Mouse (Mus musculus): Measurements from ENCODE around the gene Gramd1c. TPM values are rescaled to one million over a fixed set of nuclear protein-coding genes. Genes with fewer than 3 reads are reported as not detected.

Gramd1c gene
- polyA plus RNA-seq, 1 experiment from 2014 or later = 3.1 TPM

DNA sequence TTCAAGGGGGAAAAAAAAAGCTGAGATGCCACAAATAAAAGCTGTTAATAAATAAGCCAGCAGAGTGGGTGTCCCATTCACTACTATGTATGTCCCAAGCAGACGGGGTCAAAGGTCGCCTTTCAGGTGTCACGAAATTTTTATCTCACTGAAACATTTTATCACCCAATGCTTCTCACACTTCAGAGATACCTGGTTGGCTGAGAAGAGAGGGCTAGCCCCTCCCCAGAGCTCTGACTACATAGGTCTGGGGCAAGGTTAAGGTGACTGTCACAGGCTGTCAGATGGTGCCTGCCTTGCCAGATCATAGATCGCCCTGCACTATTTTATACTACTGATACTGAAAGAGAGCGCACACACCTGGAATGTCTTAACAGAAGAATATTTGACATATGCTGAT lies 29.8 kb downstream of the Gramd1c start:
- no peaks in the 10 kb centered on the region for H3K36me3 ChIP-seq (ENCODE audit: control insufficient read depth, insufficient read depth, low read length)
- ATAC-seq = no peak
- 86% methylated on average over 5 of the region's 5 CpGs for WGBS

DNA sequence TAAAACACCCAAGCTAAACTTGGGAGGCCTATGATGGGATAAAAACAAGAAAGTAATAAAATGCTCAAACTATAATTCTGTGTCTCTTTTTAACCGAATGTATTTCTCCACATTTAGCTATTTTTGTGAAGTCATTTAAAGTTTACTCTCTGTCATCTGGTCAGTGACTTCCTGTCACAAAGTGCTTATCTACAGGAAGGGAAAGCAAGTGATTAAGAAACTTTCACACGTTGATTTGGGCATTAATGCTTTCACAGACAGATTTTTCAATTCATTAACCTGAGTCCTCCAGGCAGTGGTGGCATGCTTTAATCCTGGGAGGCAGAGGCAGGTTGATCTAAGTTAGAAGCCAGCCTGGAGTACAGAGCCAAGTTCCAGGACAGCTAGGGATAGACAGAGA lies 33.9 kb downstream of the Gramd1c start:
- H3K4me2 ChIP-seq (ENCODE audit: low read length) = no peak overlapping the region
- WGBS = 70% methylated on average over 2 of the region's 2 CpGs
- H3K4me3 ChIP-seq (ENCODE audit: low read length) = no peak overlapping the region
- H3K27ac ChIP-seq (ENCODE audit: low read depth, low read length) = no peak overlapping the region
- H3K27me3 ChIP-seq (replicated peaks; ENCODE audit: control insufficient read depth, insufficient read depth, low read length) = no peaks in the 10 kb centered on the region
- H3K9ac ChIP-seq (ENCODE audit: low read depth, low read length) = no peak overlapping the region
- no peak for ATAC-seq
- H3K36me3 ChIP-seq (ENCODE audit: control insufficient read depth, insufficient read depth, low read length) = no peaks in the 10 kb centered on the region
- no peaks in the 10 kb centered on the region for H3K4me1 ChIP-seq (ENCODE audit: control insufficient read depth, insufficient read depth, low read depth, low read length)
- H3K9me3 ChIP-seq (ENCODE audit: control insufficient read depth, low read length) = no peaks in the 10 kb centered on the region

More for the DNA sequence above, 29.8 kb downstream of the Gramd1c start:
- Histone ChIP-seq H3K4me1 (ENCODE audit: control insufficient read depth, insufficient read depth, low read depth, low read length) (no peaks in the 10 kb centered on the region), H3K9ac (ENCODE audit: low read depth, low read length) (no peak overlapping the region), H3K9me3 (ENCODE audit: control insufficient read depth, low read length) (no peaks in the 10 kb centered on the region), H3K4me3 (ENCODE audit: low read length) (no peak overlapping the region), H3K27ac (ENCODE audit: low read depth, low read length) (no peak overlapping the region), H3K27me3 (replicated peaks; ENCODE audit: control insufficient read depth, insufficient read depth, low read length) (no peaks in the 10 kb centered on the region), H3K4me2 (ENCODE audit: low read length) (no peak overlapping the region)

DNA sequence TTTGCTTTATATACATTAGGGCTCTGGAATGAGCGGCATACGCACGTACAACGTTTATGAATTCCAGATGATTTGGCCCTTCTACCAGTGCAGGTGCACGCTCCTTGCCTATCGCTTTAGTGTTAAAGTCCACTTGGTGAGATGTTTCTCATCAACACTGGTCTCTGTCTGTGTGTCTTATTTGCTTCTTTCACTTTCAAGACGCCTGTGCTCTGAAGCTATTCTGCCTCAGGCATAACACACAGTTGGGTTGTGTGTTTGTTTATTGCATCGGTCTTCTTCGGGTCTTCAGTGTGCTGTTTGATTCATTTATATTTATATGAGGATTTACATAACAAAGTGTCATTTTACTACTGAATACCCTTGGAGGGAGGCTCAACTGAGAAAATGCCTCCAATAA lies 36.3 kb downstream of the Gramd1c start:
- Histone ChIP-seq H3K36me3 (ENCODE audit: control insufficient read depth, insufficient read depth, low read length) (no peaks in the 10 kb centered on the region), H3K27me3 (replicated peaks; ENCODE audit: control insufficient read depth, insufficient read depth, low read length) (no peaks in the 10 kb centered on the region), H3K9ac (ENCODE audit: low read depth, low read length) (no peak overlapping the region), H3K27ac (ENCODE audit: low read depth, low read length) (no peak overlapping the region), H3K4me2 (ENCODE audit: low read length) (no peak overlapping the region), H3K4me3 (ENCODE audit: low read length) (no peak overlapping the region), H3K4me1 (ENCODE audit: control insufficient read depth, insufficient read depth, low read depth, low read length) (no peaks in the 10 kb centered on the region), H3K9me3 (ENCODE audit: control insufficient read depth, low read length) (no peaks in the 10 kb centered on the region)
- 90% methylated on average over 9 of the region's 9 CpGs for WGBS
- ATAC-seq = no peak

DNA sequence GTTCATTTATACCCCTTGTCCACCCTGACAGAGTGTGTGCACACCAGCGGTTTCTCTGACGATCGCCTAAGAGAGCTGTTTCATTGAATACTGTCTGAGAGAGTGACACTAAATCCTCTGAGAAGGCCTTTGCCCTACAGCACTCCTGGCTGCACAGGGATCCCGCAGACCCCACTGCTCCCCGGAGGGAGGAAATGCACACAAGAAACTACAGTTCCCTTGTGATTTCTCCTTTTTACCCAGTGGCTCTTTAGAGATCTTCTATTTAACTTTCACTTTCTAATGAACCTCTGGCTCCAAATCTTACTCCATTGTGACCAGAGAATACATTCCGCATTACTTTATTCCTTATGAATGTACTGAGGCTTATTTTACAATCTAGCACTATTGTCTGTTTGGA lies 36.9 kb downstream of the Gramd1c start:
- no peak overlapping the region for H3K4me3 ChIP-seq (ENCODE audit: low read length)
- no peak for ATAC-seq
- H3K27ac ChIP-seq (ENCODE audit: low read depth, low read length) = no peak overlapping the region
- H3K9ac ChIP-seq (ENCODE audit: low read depth, low read length) = no peak overlapping the region
- 74% methylated on average over 6 of the region's 6 CpGs for WGBS
- no peak overlapping the region for H3K4me2 ChIP-seq (ENCODE audit: low read length)
- H3K9me3 ChIP-seq (ENCODE audit: control insufficient read depth, low read length) = no peaks in the 10 kb centered on the region
- no peaks in the 10 kb centered on the region for H3K4me1 ChIP-seq (ENCODE audit: control insufficient read depth, insufficient read depth, low read depth, low read length)
- H3K36me3 ChIP-seq (ENCODE audit: control insufficient read depth, insufficient read depth, low read length) = no peaks in the 10 kb centered on the region
- H3K27me3 ChIP-seq (replicated peaks; ENCODE audit: control insufficient read depth, insufficient read depth, low read length) = no peaks in the 10 kb centered on the region

DNA sequence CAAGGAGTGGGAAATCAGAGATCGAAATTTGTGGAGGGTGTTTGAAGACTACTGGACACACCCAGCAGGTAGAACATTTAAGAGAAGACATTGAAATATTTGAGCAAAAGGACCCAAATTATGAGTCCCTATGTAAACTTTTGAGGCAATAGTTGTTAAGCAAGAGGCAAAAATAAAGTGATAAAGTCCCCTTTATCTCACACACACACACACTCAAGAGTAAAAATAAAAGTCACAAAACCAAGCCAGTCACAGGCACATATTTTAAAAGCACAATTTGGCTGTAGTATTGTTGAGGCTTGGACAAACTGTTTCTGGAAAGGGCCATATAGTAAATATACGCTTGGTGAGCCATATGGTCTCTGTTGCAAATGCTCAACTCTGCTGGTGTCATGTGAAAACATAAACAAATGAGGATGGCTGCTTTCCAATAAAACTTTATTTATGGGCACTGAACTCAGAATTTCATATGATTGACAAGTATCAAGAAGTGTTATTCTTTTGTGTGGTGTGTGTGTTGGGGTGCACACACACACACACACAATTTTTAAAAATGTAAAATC lies 44.1 kb downstream of the Gramd1c start:
- no peak overlapping the region for H3K9ac ChIP-seq (ENCODE audit: low read depth, low read length)
- H3K9me3 ChIP-seq (ENCODE audit: control insufficient read depth, low read length) = no peaks in the 10 kb centered on the region
- no peak overlapping the region for H3K4me3 ChIP-seq (ENCODE audit: low read length)
- H3K36me3 ChIP-seq (ENCODE audit: control insufficient read depth, insufficient read depth, low read length) = no peaks in the 10 kb centered on the region
- H3K4me2 ChIP-seq (ENCODE audit: low read length) = no peak overlapping the region
- H3K27ac ChIP-seq (ENCODE audit: low read depth, low read length) = no peak overlapping the region
- no peak for ATAC-seq
- no peaks in the 10 kb centered on the region for H3K4me1 ChIP-seq (ENCODE audit: control insufficient read depth, insufficient read depth, low read depth, low read length)
- WGBS = 79% methylated on average over 2 of the region's 2 CpGs
- H3K27me3 ChIP-seq (replicated peaks; ENCODE audit: control insufficient read depth, insufficient read depth, low read length) = no peaks in the 10 kb centered on the region

DNA sequence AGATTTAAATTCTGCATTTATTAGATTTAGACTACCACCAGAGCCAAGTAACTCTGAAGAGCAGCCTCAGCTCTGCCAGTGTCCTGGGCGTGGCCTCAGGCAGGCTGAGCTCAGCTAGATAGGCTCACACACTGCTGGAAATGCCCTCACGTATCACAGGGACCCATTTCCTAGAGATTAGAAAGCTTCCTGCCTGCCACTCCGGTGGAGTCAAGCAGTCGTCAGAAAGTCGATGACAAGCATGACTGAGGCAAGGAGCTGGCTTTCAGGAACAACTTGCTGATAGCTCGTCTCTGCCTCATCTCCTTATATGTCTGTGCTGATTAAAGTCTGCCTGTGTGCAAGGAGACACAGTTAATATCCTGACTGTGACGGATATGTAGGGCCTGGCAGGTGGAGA lies 44.8 kb downstream of the Gramd1c start:
- Histone ChIP-seq H3K9ac (ENCODE audit: low read depth, low read length) (no peak overlapping the region), H3K36me3 (ENCODE audit: control insufficient read depth, insufficient read depth, low read length) (no peaks in the 10 kb centered on the region), H3K4me3 (ENCODE audit: low read length) (no peak overlapping the region), H3K9me3 (ENCODE audit: control insufficient read depth, low read length) (no peaks in the 10 kb centered on the region), H3K27ac (ENCODE audit: low read depth, low read length) (no peak overlapping the region), H3K4me2 (ENCODE audit: low read length) (no peak overlapping the region), H3K27me3 (replicated peaks; ENCODE audit: control insufficient read depth, insufficient read depth, low read length) (no peaks in the 10 kb centered on the region), H3K4me1 (ENCODE audit: control insufficient read depth, insufficient read depth, low read depth, low read length) (no peaks in the 10 kb centered on the region)
- ATAC-seq = no peak
- 56% methylated on average over 7 of the region's 7 CpGs for WGBS

DNA sequence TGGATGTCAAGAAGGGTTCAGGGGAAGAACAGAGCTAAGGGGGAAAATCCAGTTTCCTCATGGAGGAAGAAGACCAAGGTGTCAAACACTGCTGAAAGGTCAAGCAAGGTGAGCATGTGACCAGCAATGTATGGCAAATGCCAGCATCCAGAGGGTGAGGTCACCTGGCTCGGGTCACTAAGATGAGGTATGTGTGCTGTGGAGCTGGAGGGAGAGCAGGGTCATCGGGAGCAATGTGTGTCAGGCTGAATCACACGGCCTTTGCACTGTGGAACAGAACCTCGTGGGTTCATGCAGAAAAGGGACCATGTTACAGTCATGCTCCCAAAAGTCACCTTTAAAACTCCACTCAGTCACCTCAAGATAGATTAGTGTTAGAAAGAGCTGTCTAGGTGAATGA lies 45.4 kb downstream of the Gramd1c start:
- 87% methylated on average over 4 of the region's 4 CpGs for WGBS

DNA sequence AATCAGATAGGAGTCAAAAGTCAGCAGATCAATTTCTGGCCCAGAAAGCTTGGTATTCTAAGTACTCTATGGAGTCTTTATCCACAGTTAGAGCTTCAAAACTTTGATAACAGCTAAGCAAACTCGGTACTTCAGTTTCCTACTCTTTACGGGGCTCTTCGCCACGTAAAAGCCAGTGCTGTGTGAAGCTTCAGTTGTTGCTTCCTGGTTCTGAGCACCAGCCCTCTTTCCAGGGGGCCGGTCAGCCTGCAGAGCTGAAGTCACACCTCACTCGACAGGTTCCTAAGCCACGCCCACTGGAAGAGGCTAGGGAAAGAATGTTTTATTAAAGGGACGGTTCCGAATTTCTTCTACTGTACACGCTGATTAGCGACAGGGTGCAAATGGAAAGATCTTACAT lies 47.0 kb downstream of the Gramd1c start:
- no peaks in the 10 kb centered on the region for H3K9me3 ChIP-seq (ENCODE audit: control insufficient read depth, low read length)
- H3K36me3 ChIP-seq (ENCODE audit: control insufficient read depth, insufficient read depth, low read length) = no peaks in the 10 kb centered on the region
- H3K4me2 ChIP-seq (ENCODE audit: low read length) = peak overlapping the region; percentile 33
- H3K4me3 ChIP-seq (ENCODE audit: low read length) = no peak overlapping the region
- no peaks in the 10 kb centered on the region for H3K27me3 ChIP-seq (replicated peaks; ENCODE audit: control insufficient read depth, insufficient read depth, low read length)
- WGBS = 24% methylated on average over 11 of the region's 11 CpGs
- H3K9ac ChIP-seq (ENCODE audit: low read depth, low read length) = no peak overlapping the region
- H3K27ac ChIP-seq (ENCODE audit: low read depth, low read length) = no peak overlapping the region
- ATAC-seq = no peak
- H3K4me1 ChIP-seq (ENCODE audit: control insufficient read depth, insufficient read depth, low read depth, low read length) = no peaks in the 10 kb centered on the region

More for the DNA sequence above, 45.4 kb downstream of the Gramd1c start:
- H3K4me3 ChIP-seq (ENCODE audit: low read length) = no peak overlapping the region
- ATAC-seq = no peak
- no peaks in the 10 kb centered on the region for H3K4me1 ChIP-seq (ENCODE audit: control insufficient read depth, insufficient read depth, low read depth, low read length)
- no peaks in the 10 kb centered on the region for H3K27me3 ChIP-seq (replicated peaks; ENCODE audit: control insufficient read depth, insufficient read depth, low read length)
- no peak overlapping the region for H3K4me2 ChIP-seq (ENCODE audit: low read length)
- H3K9me3 ChIP-seq (ENCODE audit: control insufficient read depth, low read length) = no peaks in the 10 kb centered on the region
- H3K27ac ChIP-seq (ENCODE audit: low read depth, low read length) = no peak overlapping the region
- H3K36me3 ChIP-seq (ENCODE audit: control insufficient read depth, insufficient read depth, low read length) = no peaks in the 10 kb centered on the region
- H3K9ac ChIP-seq (ENCODE audit: low read depth, low read length) = no peak overlapping the region

DNA sequence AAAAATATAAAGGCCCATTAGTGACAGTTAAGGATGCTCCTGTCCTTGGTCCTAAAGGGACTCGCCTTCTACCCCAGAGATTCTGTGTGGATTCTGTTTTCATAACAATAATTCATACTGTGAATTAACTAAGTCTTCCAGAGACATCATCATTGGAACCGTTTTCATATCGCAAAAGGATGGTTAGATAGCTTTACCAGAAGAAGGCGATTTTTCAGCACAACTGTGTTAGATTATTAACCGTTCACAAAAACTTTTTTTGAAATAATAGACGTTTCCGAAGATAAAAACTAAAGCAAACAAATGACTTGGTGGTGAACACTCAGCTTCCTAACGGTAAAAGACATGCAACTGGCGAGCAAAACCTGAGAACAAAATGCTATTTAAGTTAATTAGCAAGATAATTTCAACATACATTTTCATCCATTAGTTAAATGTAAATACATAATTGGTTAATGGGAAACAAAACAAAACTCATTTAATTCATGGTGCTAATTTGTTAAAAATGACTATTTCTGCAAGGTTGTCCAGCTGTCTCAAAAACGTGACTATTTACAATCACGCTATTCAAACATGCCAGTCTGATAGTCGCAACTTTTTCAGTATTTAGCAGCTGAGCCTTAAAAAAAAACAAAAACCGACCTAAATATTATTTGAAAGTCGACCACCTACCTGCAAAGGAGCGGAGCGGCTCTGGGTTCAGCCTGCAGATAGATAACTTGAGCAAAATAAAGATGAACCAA lies 47.6 kb downstream of the Gramd1c start:
- H3K27me3 ChIP-seq (replicated peaks; ENCODE audit: control insufficient read depth, insufficient read depth, low read length) = no peaks in the 10 kb centered on the region
- WGBS = 72% methylated on average over 16 of the region's 16 CpGs
- H3K4me3 ChIP-seq (ENCODE audit: low read length) = no peak overlapping the region
- no peak overlapping the region for H3K27ac ChIP-seq (ENCODE audit: low read depth, low read length)
- H3K4me1 ChIP-seq (ENCODE audit: control insufficient read depth, insufficient read depth, low read depth, low read length) = no peaks in the 10 kb centered on the region
- ATAC-seq = no peak
- no peak overlapping the region; the same call in 1 of the 2 replicates for H3K4me2 ChIP-seq (ENCODE audit: low read length)
- no peak overlapping the region for H3K9ac ChIP-seq (ENCODE audit: low read depth, low read length)
- no peaks in the 10 kb centered on the region for H3K36me3 ChIP-seq (ENCODE audit: control insufficient read depth, insufficient read depth, low read length)
- H3K9me3 ChIP-seq (ENCODE audit: control insufficient read depth, low read length) = no peaks in the 10 kb centered on the region
